Mouse (Mus musculus): ENCODE results near the gene Rps25.
"Not testable (repeated sequence)": the region's sequence is repeated elsewhere in the genome, so short reads cannot be mapped to it uniquely, and the experiment has no call there.

Gene Rps25

GRCm38 (mm10) chr9:44405011-44405410 lies 1.9 kb upstream of the Rps25 start:
- no peak for DNase-seq

- DNase-seq = no peak
Measured at GRCm38 (mm10) chr9:44407752-44408097, 786 bp downstream of the Rps25 start.

DNA sequence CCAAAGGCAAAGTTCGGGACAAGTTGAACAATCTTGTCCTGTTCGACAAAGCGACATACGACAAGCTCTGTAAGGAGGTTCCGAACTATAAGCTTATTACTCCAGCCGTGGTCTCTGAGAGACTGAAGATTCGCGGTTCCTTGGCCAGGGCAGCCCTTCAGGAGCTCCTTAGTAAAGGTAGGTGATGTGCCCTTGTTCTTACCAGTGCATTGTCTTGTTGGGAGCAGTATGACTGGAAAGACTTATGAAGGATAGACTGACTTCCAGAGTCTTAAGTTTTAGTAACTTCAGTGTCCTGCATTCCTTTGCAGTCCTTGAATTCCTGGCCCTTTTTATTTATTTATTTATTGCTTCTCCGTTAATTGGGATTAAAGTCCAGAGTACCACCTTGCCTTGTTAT lies 1.8 kb downstream of the Rps25 start:
- DNase-seq = not testable (repeated sequence)

- peak; percentile 35 for DNase-seq
Measured at GRCm38 (mm10) chr9:44410647-44411336, 3.9 kb downstream of the Rps25 start.

- no peak for DNase-seq
Measured at GRCm38 (mm10) chr9:44411601-44412130, 4.7 kb downstream of the Rps25 start.

- no peak for DNase-seq
Measured at GRCm38 (mm10) chr9:44412306-44412705, 5.4 kb downstream of the Rps25 start.

DNA sequence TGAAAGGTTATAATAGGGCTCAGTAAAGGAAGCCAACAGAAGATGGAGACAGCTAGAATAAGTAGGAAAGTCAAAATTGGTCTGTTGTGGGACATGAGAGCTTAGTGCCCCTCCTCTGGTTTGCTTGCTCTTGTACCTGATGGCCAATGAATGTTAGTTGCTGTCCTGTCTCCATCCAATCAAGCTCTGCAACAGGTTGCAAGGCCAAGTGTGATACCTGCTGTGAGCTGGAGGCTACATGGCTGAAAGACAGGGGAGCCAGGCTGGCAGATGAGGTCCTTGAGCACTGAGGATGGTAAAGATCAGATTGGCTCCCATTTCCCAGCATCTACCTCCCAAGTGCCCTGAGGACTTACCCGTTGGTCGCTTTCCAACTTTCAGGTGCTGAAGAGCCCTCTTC lies 5.8 kb downstream of the Rps25 start:
- no peak for DNase-seq

GRCm38 (mm10) chr9:44417156-44417891 lies 10.4 kb downstream of the Rps25 start:
- DNase-seq = no peak

- peak; percentile 94 for DNase-seq
Measured at GRCm38 (mm10) chr9:44417892-44418363, 11.0 kb downstream of the Rps25 start.

DNA sequence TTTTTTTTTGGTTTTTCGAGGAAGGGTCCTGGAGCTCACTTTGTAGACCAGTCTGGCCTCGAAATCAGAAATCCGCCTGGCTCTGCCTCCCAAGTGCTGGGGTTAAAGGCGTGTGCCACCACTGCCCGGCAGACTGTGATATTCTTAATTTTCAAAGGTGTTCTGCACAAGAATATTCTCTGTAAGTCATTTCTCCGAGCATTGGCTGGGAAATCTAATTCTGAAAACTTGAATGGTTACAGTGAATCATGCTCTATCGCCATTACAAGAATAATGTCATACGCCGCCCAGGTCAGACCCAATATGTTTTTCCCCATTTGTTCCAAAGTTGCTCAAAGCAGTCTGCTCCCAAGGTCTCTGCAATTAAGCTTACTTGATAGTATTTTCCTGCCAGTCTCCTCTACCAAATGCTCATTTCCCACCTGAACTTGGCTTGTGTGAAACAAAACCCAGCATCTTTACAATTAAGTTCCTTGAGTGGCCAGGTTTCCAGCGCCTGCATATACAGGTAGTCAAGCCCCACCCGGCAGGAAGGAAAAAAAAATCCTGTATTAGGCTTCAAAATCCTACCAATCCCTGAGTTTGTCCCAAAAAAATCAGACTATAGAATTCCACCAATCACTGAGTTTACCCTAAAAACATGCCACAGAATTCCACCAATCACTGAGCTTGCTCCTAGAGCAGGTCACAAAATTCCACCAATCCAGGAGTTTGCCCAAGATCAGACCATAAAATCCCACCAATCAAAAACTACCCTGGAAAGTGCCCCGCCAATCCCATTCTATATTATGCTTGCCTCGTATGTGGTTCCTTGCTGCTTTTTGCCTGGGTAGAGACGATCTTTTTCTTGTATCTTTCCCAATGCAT lies 11.8 kb downstream of the Rps25 start, which contains the start of gene Ccdc84:
Gene Ccdc84, minus strand, starts transcription at position 51 of the 867 bp plus-strand sequence.
- peak; percentile 60 for DNase-seq

DNA sequence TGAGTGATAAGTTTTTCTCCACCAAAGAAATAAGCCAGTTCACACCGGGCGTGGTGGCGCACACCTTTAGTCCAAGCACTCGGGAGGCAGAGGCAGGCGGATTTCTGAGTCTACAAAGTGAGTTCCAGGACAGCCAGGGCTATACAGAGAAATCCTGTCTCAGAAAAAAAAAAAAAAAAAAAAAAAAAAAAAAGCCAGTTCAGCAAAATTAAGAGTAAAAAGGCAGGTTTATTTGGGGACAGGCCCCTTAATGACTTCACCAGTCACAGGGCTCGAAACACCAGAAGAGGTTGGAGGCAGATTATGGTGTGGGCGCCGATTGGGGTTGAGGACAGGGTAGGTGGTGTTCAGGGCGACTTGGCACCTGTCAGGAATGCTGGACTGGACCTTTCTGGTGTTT lies 12.8 kb downstream of the Rps25 start:
- DNase-seq = not testable (repeated sequence)

GRCm38 (mm10) chr9:44420280-44420898 lies 13.4 kb downstream of the Rps25 start:
- no peak for DNase-seq

GRCm38 (mm10) chr9:44423576-44423975 lies 16.6 kb downstream of the Rps25 start:
- DNase-seq = no peak

DNA sequence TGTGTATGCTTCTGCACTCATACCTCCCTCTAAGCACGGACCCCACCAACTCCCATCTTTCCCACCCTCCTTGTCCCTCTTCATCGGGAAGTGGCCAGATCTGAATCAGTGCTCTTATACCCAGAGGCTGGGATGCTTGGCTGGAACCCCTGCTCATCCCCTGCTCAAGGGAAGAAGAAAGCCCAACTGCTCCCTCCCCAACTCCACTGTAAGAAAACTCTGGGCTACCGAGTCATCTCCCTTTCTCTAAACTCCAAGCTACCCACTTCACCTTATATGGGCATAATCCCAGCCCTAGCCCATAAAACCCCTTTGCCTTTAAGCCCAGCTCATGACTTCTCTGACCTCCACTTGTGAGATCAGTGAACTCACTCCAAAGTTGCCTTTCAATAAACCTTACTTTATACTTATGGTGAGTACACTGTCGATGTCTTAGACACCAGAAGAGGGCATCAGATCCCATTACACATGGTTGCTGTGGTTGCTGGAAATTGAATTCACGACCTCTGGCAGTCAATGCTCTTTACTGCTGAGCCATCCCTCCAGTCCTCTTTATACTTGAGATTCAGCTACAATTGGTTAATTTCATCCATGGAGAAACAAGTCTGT lies 25.7 kb downstream of the Rps25 start:
- no peak for DNase-seq

DNA sequence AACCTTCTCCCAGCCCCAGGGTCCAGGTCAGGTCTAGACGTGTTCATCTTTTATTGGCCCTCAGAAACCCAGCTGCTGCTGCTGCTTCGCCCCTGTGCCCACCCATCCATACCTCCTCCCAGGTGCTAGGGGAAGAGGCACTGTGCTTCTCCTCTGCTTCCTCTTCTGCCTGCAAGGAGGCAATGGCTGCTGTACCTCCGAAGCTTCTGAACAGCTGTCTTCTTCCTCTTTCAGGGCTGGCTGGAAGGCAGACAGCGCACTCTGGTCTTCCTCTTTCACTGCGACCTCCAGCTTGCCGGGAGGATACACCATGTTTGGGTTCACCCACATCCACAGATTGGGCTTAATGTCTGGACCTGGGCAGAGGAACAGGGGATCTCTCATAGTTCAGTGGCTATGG lies 28.8 kb downstream of the Rps25 start:
- no peak for DNase-seq

- DNase-seq = no peak
Measured at GRCm38 (mm10) chr9:44440961-44441360, 34.0 kb downstream of the Rps25 start, which contains the start of gene Foxr1. Foxr1 (minus strand) TSS chr9:44441136.

DNA sequence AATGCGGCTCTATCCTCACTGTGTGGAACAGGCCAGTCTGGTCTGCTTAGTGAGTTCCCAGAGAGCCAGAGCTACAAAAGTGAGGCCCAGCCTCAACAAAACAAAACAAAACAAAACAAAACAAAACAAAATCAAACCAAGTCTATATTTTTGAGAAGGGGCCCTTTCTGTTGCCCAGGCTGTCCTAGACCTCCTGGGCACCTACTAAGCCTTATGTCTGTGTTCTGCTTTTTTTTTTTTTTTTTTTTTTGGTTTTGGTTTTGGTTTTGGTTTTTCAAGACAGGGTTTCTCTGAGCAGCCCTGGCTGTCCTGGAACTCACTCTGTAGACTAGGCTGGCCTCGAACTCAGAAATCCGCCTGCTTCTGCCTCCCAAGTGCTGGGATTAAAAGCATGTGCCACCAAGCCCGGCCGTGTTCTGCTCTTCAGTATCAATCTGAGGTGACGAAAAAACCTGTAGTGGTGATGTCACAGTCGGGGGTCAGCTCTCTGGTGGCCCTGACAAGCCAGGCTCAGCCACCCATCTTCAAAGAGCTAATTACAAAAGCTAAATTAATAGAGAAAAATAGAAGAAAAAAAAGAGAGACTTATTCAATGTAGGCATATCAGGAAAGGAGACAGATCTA lies 37.6 kb downstream of the Rps25 start:
- DNase-seq = not testable (repeated sequence)

DNA sequence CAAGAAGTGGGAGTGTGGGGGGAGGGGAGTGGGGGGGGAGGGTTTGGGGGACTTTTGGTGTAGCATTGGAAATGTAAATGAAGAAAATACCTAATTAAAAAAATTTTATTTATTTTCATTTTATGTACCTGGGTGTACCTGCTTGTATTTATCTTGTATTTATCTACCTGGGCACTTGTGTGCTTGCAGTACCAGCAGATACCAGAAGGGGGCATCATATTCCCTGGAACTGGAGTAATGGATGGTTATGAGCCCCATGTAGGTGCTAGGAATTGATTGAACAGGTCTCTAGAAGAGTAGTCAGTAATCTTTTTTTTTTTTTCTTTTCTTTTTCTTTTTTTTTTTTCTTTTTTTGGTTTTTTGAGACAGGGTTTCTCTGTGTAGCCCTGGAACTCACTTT lies 43.4 kb downstream of the Rps25 start:
- no peak for DNase-seq

DNA sequence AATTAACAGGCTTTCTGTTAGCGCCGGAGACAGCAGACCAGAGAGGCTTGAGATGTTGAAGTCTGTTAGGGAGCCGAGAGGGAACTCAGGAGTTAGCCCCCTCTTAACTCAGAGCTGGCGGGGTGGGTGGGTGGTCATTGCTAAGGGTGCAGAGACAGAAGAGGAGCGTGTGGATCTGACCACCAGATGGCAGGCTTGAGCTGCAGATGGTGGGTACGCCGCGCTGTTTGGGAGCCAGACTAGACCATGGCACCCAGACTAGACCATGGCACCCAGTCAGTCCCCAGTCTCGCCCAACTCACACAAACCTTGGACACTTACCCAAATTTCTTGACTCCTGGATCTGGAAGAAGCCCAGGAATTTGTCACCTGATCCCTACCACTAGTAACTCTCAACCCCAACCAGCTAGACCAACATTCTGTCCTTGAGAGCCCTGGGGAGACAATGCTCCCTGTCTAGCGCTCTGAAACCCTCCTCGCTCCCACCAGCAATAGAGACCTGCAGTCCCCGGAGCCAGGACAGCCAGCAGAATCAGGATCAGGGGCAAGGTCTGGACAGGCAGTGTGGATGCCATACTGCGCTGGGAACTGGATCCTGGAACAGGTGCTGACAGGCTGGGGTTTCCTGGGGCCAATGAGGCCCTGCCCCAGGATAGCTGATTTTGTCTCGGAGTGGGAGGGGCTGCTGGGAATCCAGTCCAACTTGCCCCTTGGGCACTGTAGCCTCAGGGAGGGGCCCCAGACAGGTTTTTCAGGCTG lies 47.4 kb downstream of the Rps25 start:
- DNase-seq = peak; percentile 78

GRCm38 (mm10) chr9:44454891-44455220 lies 47.9 kb downstream of the Rps25 start, which contains the start of gene Upk2:
Upk2 (minus strand) TSS chr9:44454976.
- no peak for DNase-seq
